Mouse (Mus musculus): Measurements from ENCODE around the gene Rbbp5. TPM values are rescaled to one million over a fixed set of nuclear protein-coding genes. Genes with fewer than 3 reads are reported as not detected.
A peak's percentile ranks its signal among the peaks of the same experiment; 100 is the strongest.

Rbbp5 gene
- polyA plus RNA-seq, 1 experiment from 2014 or later = 49.7 TPM

- ATAC-seq (replicated peaks; ENCODE audit: low FRiP score) = no peak
- H3K36me3 ChIP-seq = peaks cover 74% of the 10 kb centered on the region
- no peaks in the 10 kb centered on the region for H3K27me3 ChIP-seq
- no peak within 1 kb of the TSS for H3K9ac ChIP-seq
- WGBS = 89% methylated on average over 7 of the region's 7 CpGs
- no peaks in the 10 kb centered on the region for H3K9me3 ChIP-seq (replicated peaks)
- no peak within 1 kb of the TSS for H3K27ac ChIP-seq
- no peak within 1 kb of the TSS for H3K4me2 ChIP-seq
- no peak within 1 kb of the TSS for H3K4me3 ChIP-seq (replicated peaks)
- H3K4me1 ChIP-seq = 0 out of 2 replicates have a peak, but pooled peaks cover 3% of the 10 kb centered on the region
Observed at GRCm38 (mm10) chr1:132506058-132506457, 28.9 kb downstream of the Rbbp5 start, which contains the start of gene Tmem81. TSS of gene Tmem81 (plus strand) at chr1:132506230.

GRCm38 (mm10) chr1:132506656-132507055 is 29.5 kb downstream of the Rbbp5 start:
- Histone ChIP-seq H3K4me2 (no peak overlapping the region), H3K9me3 (replicated peaks) (no peaks in the 10 kb centered on the region), H3K4me3 (replicated peaks) (no peak overlapping the region), H3K27ac (no peak overlapping the region), H3K27me3 (no peaks in the 10 kb centered on the region), H3K9ac (no peak overlapping the region), H3K36me3 (peaks cover 68% of the 10 kb centered on the region), H3K4me1 (0 out of 2 replicates have a peak, but pooled peaks cover 9% of the 10 kb centered on the region)
- ATAC-seq (replicated peaks; ENCODE audit: low FRiP score) = no peak
- 93% methylated on average over 7 of the region's 7 CpGs for WGBS

GRCm38 (mm10) chr1:132509771-132510170 is 32.6 kb downstream of the Rbbp5 start:
- peaks cover 41% of the 10 kb centered on the region for H3K36me3 ChIP-seq
- no peak overlapping the region for H3K4me3 ChIP-seq (replicated peaks)
- H3K27me3 ChIP-seq = no peaks in the 10 kb centered on the region
- H3K4me2 ChIP-seq = no peak overlapping the region
- WGBS = 86% methylated on average over 5 of the region's 5 CpGs
- peaks cover 18% of the 10 kb centered on the region for H3K4me1 ChIP-seq
- no peaks in the 10 kb centered on the region for H3K9me3 ChIP-seq (replicated peaks)
- H3K27ac ChIP-seq = no peak overlapping the region
- no peak overlapping the region for H3K9ac ChIP-seq
- ATAC-seq (replicated peaks; ENCODE audit: low FRiP score) = no peak

- Histone ChIP-seq H3K27ac (peak overlapping the region; percentile 37), H3K4me2 (no peak overlapping the region), H3K4me1 (peaks cover 18% of the 10 kb centered on the region), H3K36me3 (peaks cover 23% of the 10 kb centered on the region), H3K4me3 (replicated peaks) (no peak overlapping the region), H3K9ac (no peak overlapping the region), H3K27me3 (no peaks in the 10 kb centered on the region), H3K9me3 (replicated peaks) (no peaks in the 10 kb centered on the region)
- ATAC-seq (replicated peaks; ENCODE audit: low FRiP score) = peak; percentile 77
- WGBS = 24% methylated on average over 8 of the region's 8 CpGs
Observed at GRCm38 (mm10) chr1:132511521-132511920, 34.4 kb downstream of the Rbbp5 start.

- ATAC-seq (replicated peaks; ENCODE audit: low FRiP score) = 0 out of 2 replicates have a peak, but pooled peaks have one; percentile 24
- Histone ChIP-seq H3K27ac (no peak overlapping the region), H3K9ac (no peak overlapping the region), H3K4me2 (no peak overlapping the region), H3K36me3 (peaks cover 18% of the 10 kb centered on the region), H3K9me3 (replicated peaks) (no peaks in the 10 kb centered on the region), H3K4me3 (replicated peaks) (no peak overlapping the region), H3K27me3 (no peaks in the 10 kb centered on the region), H3K4me1 (peaks cover 18% of the 10 kb centered on the region)
- 74% methylated on average over 8 of the region's 8 CpGs for WGBS
Observed at GRCm38 (mm10) chr1:132512106-132512505, 34.9 kb downstream of the Rbbp5 start.

- H3K4me2 ChIP-seq = no peak overlapping the region
- ATAC-seq (replicated peaks; ENCODE audit: low FRiP score) = no peak
- H3K36me3 ChIP-seq = no peaks in the 10 kb centered on the region
- H3K4me3 ChIP-seq (replicated peaks) = no peak overlapping the region
- H3K9me3 ChIP-seq (replicated peaks) = no peaks in the 10 kb centered on the region
- H3K27ac ChIP-seq = no peak overlapping the region
- 93% methylated on average over 12 of the region's 12 CpGs for WGBS
- H3K27me3 ChIP-seq = no peaks in the 10 kb centered on the region
- no peak overlapping the region for H3K9ac ChIP-seq
- H3K4me1 ChIP-seq = peaks cover 18% of the 10 kb centered on the region
Observed at GRCm38 (mm10) chr1:132515339-132515738, 38.2 kb downstream of the Rbbp5 start.

- H3K27me3 ChIP-seq = no peaks in the 10 kb centered on the region
- no peaks in the 10 kb centered on the region for H3K36me3 ChIP-seq
- H3K27ac ChIP-seq = no peak overlapping the region
- WGBS = 92% methylated on average over 11 of the region's 11 CpGs
- no peaks in the 10 kb centered on the region for H3K9me3 ChIP-seq (replicated peaks)
- no peak for ATAC-seq (replicated peaks; ENCODE audit: low FRiP score)
- no peak overlapping the region for H3K4me2 ChIP-seq
- H3K9ac ChIP-seq = no peak overlapping the region
- peaks cover 9% of the 10 kb centered on the region for H3K4me1 ChIP-seq
- no peak overlapping the region for H3K4me3 ChIP-seq (replicated peaks)
Observed at GRCm38 (mm10) chr1:132516776-132517175, 39.6 kb downstream of the Rbbp5 start.

GRCm38 (mm10) chr1:132518621-132519020 is 41.5 kb downstream of the Rbbp5 start:
- Histone ChIP-seq H3K4me2 (no peak overlapping the region), H3K27ac (no peak overlapping the region), H3K9me3 (replicated peaks) (no peaks in the 10 kb centered on the region), H3K4me3 (replicated peaks) (no peak overlapping the region), H3K27me3 (no peaks in the 10 kb centered on the region), H3K9ac (no peak overlapping the region), H3K4me1 (peaks cover 5% of the 10 kb centered on the region; the same call in 1 of the 2 replicates), H3K36me3 (no peaks in the 10 kb centered on the region)
- ATAC-seq (replicated peaks; ENCODE audit: low FRiP score) = no peak
- WGBS = 84% methylated on average over 18 of the region's 18 CpGs

GRCm38 (mm10) chr1:132519734-132520133 is 42.6 kb downstream of the Rbbp5 start:
- Histone ChIP-seq H3K27me3 (0 out of 2 replicates have a peak, but pooled peaks cover 3% of the 10 kb centered on the region), H3K9me3 (replicated peaks) (no peaks in the 10 kb centered on the region), H3K4me2 (no peak overlapping the region), H3K27ac (no peak overlapping the region), H3K4me1 (0 out of 2 replicates have a peak, but pooled peaks cover 2% of the 10 kb centered on the region), H3K36me3 (no peaks in the 10 kb centered on the region), H3K4me3 (replicated peaks) (no peak overlapping the region), H3K9ac (no peak overlapping the region)
- ATAC-seq (replicated peaks; ENCODE audit: low FRiP score) = no peak
- 84% methylated on average over 11 of the region's 11 CpGs for WGBS

GRCm38 (mm10) chr1:132520764-132521163 is 43.6 kb downstream of the Rbbp5 start:
- H3K9ac ChIP-seq = no peak overlapping the region
- ATAC-seq (replicated peaks; ENCODE audit: low FRiP score) = peak; percentile 73
- H3K4me2 ChIP-seq = 0 out of 2 replicates have a peak overlapping the region, but pooled peaks have one; percentile 22
- WGBS = 18% methylated on average over 5 of the region's 6 CpGs
- H3K4me1 ChIP-seq = 0 out of 2 replicates have a peak, but pooled peaks cover 2% of the 10 kb centered on the region
- 0 out of 2 replicates have a peak, but pooled peaks cover 3% of the 10 kb centered on the region for H3K27me3 ChIP-seq
- no peak overlapping the region for H3K4me3 ChIP-seq (replicated peaks)
- no peaks in the 10 kb centered on the region for H3K36me3 ChIP-seq
- no peaks in the 10 kb centered on the region for H3K9me3 ChIP-seq (replicated peaks)
- H3K27ac ChIP-seq = no peak overlapping the region

- H3K4me3 ChIP-seq (replicated peaks) = no peak overlapping the region
- no peak for ATAC-seq (replicated peaks; ENCODE audit: low FRiP score)
- no peak overlapping the region for H3K9ac ChIP-seq
- no peak overlapping the region for H3K27ac ChIP-seq
- 83% methylated on average over 8 of the region's 8 CpGs for WGBS
- no peaks in the 10 kb centered on the region for H3K9me3 ChIP-seq (replicated peaks)
- 0 out of 2 replicates have a peak, but pooled peaks cover 6% of the 10 kb centered on the region for H3K4me1 ChIP-seq
- H3K4me2 ChIP-seq = no peak overlapping the region
- no peaks in the 10 kb centered on the region for H3K36me3 ChIP-seq
- H3K27me3 ChIP-seq = 0 out of 2 replicates have a peak, but pooled peaks cover 3% of the 10 kb centered on the region
Observed at GRCm38 (mm10) chr1:132523048-132523447, 45.9 kb downstream of the Rbbp5 start.

- Histone ChIP-seq H3K4me3 (replicated peaks) (no peak overlapping the region), H3K4me2 (no peak overlapping the region), H3K27ac (no peak overlapping the region), H3K36me3 (no peaks in the 10 kb centered on the region), H3K9ac (no peak overlapping the region), H3K4me1 (0 out of 2 replicates have a peak, but pooled peaks cover 6% of the 10 kb centered on the region), H3K9me3 (replicated peaks) (no peaks in the 10 kb centered on the region), H3K27me3 (0 out of 2 replicates have a peak, but pooled peaks cover 3% of the 10 kb centered on the region)
- no peak for ATAC-seq (replicated peaks; ENCODE audit: low FRiP score)
- 38% methylated on average over 4 of the region's 4 CpGs for WGBS
Observed at GRCm38 (mm10) chr1:132523920-132524319, 46.8 kb downstream of the Rbbp5 start.

GRCm38 (mm10) chr1:132525832-132526231 is 48.7 kb downstream of the Rbbp5 start:
- Histone ChIP-seq H3K9me3 (replicated peaks) (no peaks in the 10 kb centered on the region), H3K4me3 (replicated peaks) (no peak overlapping the region), H3K4me2 (no peak overlapping the region), H3K4me1 (peaks cover 10% of the 10 kb centered on the region), H3K9ac (no peak overlapping the region), H3K27me3 (peaks cover 3% of the 10 kb centered on the region; the same call in 1 of the 2 replicates), H3K36me3 (no peaks in the 10 kb centered on the region), H3K27ac (no peak overlapping the region)
- ATAC-seq (replicated peaks; ENCODE audit: low FRiP score) = no peak
- WGBS = 7% methylated on average over 10 of the region's 10 CpGs

Measured in kidney, embryonic 15.5 days (tissue).